Mouse (Mus musculus) liver, embryonic 14.5 days (tissue): ENCODE measurements around the gene Adsl.

Experiments
- CTCF ChIP-seq: IDR thresholded peaks from 2 replicates; pipeline ENCODE4 v1.5.1; 2016; ENCODE audit warnings: antibody characterized with exemption, low read depth, control low read depth
- EP300 ChIP-seq: IDR thresholded peaks from 2 replicates; pipeline ENCODE4 v1.6.1; 2016; ENCODE audit warnings: antibody characterized with exemption, low read depth

DNA sequence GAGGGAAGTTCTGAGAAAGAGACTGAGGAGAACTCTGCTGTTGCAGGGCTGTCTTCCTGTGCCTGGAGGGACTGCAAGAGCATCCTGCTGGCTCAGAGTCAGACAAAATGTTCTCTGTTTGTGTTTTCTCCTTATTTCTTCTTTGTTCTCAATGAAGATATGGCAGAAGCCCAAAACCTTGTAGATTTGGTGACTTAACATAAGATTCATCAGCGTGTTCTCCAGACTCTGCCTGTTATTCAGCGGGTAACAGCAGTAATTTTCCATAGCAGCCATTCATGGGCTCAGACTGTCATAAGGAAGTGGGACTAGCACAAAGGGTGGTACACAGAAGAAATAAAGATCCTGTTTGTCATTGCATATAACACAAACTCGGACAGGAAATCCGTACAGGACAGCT, 31.3 kb downstream of the Adsl start:
- TF ChIP-seq EP300 (no peak), CTCF (no peak)
